Mouse (Mus musculus): ENCODE measurements around the gene Apba3. TPM values are rescaled to one million over a fixed set of nuclear protein-coding genes. Genes with fewer than 3 reads are reported as not detected.

Gene Apba3
- polyA plus RNA-seq, 1 experiment from 2014 or later = 71.4 TPM

- no peak for DNase-seq (ENCODE audit: low read depth, low spot score)
- no peak for ATAC-seq
- ChIA-PET POLR2A (no interaction called here), CTCF (interaction anchor here (0.9 to 2.6 kb wide), 5 partner anchors 14 to 78 kb away, joined by 3 to 12 read pairs (median 5); partner anchors contain the start of gene Pip5k1c)
- no peaks in the 10 kb centered on the region for H3K27me3 ChIP-seq
- in situ Hi-C loops (cut with MboI; ENCODE audit: low pct_unique_long_range_greater_than_20kb) = no loop called here
- TF ChIP-seq CTCF (IDR thresholded peaks at IDR 0.05) = no peak
Measured at GRCm38 (mm10) chr10:81318589-81319329, 52.0 kb downstream of the Apba3 start.

DNA sequence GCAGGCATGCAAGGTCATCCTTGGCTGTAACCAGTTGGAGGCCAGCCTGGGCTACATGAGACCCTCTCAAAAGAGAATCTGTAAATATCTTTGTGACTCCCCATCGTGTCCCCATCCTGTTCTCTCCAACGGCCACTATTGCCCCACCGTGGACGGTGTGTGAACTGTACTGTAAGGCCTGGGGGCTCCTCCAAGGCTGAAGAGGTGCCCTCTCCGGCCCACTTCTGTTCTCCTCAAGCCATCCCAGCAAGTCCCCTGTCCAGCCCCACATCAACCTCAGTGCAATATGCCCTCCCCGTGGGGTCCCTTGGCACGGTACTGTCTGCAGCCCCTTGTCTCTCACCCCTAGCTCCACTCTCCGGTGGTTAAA is 52.6 kb downstream of the Apba3 start:
- POLR2A ChIA-PET = interaction anchor here (1.9 kb wide), 1 partner anchor 26 kb away, joined by 8 read pairs; the partner anchor contains the start of gene Pip5k1c
- no peak for TF ChIP-seq CTCF (IDR thresholded peaks at IDR 0.05)
- H3K27me3 ChIP-seq = no peaks in the 10 kb centered on the region
- ATAC-seq = no peak
- in situ Hi-C loops (cut with MboI; ENCODE audit: low pct_unique_long_range_greater_than_20kb) = no loop called here
- CTCF ChIA-PET = interaction anchor here (0.9 to 2.6 kb wide), 3 partner anchors 26 to 79 kb away, joined by 3 to 12 read pairs (median 3); partner anchors contain the start of genes Pip5k1c and Tjp3
- DNase-seq (ENCODE audit: low read depth, low spot score) = no peak

DNA sequence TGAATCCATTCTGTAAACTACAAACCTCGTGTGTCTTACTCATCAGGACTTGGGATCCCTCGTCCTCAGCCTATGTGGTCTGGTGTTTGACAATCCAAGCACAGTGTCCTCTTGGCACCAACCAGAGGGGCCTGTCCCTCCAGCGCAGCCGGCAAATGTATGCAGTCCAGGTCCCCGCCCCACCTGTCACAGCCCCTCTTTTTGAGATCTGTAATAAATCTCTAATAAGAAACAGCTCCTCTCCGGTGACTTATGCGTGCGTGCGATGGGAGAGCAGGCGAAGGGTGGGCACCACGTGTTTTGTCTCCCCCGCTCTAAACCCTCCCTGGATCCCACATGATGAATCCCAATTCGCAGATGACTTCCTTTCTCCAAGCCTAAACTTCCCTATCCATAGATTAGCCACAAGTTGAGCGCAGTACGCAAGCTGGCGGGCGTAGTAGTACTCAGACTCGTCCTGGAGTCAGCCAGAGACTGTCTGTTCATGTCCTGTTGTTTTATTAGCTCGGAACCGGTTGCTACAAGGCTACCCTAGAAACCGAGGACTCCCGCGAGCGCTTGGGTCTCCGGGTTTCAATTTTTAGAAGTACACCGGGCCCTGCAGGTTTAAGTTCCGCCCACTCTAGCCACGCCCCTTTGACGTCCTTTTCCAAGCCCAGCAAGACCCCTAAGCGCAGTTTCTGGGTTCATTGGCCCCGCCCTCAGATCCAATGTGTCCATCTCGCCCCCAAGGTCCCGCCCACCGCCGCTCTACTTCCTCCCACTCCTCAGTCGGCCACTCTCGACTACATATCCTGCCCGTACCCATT is 53.2 kb downstream of the Apba3 start:
- TF ChIP-seq CTCF (IDR thresholded peaks at IDR 0.05) = no peak
- no peaks in the 10 kb centered on the region for H3K27me3 ChIP-seq
- CTCF ChIA-PET = interaction anchor here (0.9 to 2.6 kb wide), 6 partner anchors 15 to 96 kb away, joined by 3 to 12 read pairs (median 4); partner anchors contain the start of genes Pip5k1c and Tjp3
- DNase-seq (ENCODE audit: low read depth, low spot score) (no peak), ATAC-seq (no peak)
- in situ Hi-C loops (cut with MboI; ENCODE audit: low pct_unique_long_range_greater_than_20kb) = no loop called here
- POLR2A ChIA-PET = interaction anchor here (1.9 kb wide), 1 partner anchor 27 kb away, joined by 8 read pairs; the partner anchor contains the start of gene Pip5k1c

DNA sequence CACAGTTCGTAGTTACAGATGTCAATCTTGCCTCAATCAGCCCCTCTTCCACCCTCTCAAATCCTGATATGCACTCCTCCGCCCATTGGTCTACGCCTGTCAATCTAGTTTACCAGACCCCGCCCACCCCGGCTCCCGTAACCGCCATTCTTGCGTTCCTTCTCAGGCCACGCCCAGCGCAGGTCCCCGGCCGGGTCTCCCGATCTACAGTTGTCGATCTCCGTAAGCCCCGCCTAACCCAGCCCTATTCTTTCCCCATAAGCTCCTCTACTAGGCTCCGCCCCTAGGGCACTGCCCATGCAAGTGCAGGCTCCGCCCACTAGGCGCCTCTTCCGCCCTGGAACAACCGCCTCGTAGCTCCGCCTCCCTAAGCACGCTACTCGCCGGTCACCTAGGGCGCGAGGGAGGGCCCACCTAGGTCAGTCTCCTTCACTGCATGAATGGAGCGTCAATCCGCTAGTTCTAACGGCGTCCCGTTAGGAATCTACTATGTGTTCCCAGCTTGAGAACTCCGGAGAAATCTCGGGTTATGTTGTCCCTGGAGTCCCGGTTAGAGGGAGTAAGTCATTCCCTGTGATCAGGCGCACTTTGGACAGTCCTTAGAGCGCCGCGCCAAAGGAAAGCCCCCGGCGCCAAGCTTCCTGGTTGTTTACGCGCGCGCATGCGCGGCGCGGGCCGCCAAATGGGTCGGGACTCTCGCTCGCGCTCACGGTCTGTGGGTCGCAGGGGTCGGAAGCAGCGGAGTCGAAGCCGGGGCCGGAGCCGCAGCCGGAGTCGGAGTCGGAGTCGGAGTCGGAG is 54.0 kb downstream of the Apba3 start, which contains the start of gene Cactin:
Cactin (plus strand) TSS at position 554 of the 798 bp plus-strand sequence.
- H3K27me3 ChIP-seq = no peaks in the 10 kb centered on the region
- peak; percentile 86 for ATAC-seq
- POLR2A ChIA-PET = interaction anchor here (0.7 to 1.9 kb wide), 3 partner anchors 9 to 28 kb away, joined by 3 to 8 read pairs (median 3); partner anchors contain the start of gene Pip5k1c
- in situ Hi-C loops (cut with MboI; ENCODE audit: low pct_unique_long_range_greater_than_20kb) = no loop called here
- TF ChIP-seq CTCF (IDR thresholded peaks at IDR 0.05) = no peak
- CTCF ChIA-PET = interaction anchor here (1.1 to 2.6 kb wide), 5 partner anchors 16 to 97 kb away, joined by 3 to 12 read pairs (median 5); partner anchors contain the start of genes Pip5k1c and Tjp3
- peak; percentile 96 for DNase-seq (ENCODE audit: low read depth, low spot score)

DNA sequence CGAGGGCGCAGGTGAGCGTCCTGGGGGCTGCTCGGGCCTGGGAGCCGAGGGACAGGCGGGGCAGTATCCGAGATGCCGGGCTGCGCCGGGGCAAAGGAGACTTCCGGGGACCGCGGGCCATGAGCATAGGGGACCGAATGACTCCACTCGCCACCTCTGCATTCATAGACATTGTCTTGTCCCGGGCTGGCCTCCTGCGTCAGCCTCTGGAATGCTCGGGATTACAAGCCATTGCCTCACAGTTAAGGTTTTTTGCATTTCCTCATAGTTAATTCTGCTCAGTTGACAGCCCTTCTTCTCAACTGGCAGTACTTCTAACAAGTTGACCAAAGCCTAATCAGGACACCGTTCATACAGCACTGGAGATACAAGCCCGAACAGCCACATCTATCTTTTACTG is 54.7 kb downstream of the Apba3 start:
- ChIA-PET POLR2A (interaction anchor here (1.1 to 1.9 kb wide), 2 partner anchors 9 to 29 kb away, joined by 3 to 8 read pairs; partner anchors contain the start of gene Pip5k1c), CTCF (interaction anchor here (1.3 to 2.6 kb wide), 2 partner anchors 17 to 28 kb away, joined by 5 to 12 read pairs; partner anchors contain the start of gene Pip5k1c)
- no peak for ATAC-seq

DNA sequence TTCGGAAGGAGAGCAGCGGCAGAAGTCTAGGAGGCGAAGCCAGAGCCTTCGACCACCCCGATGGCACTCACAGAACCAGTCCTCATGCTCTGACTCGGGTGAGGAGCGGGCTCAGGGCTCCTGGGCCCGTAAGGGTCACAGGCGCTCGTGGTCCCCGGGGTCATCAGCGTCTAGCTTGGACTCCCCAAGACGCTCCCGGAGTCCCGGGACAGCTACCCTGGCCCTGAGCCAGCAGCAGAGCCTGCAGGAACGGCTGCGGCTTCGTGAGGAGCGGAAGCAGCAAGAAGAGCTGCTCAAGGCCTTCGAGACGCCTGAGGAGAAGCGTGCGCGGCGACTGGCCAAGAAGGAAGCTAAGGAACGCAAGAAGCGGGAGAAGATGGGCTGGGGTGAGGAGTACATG is 55.7 kb downstream of the Apba3 start:
- no peak for ATAC-seq
- no peaks in the 10 kb centered on the region for H3K27me3 ChIP-seq
- CTCF ChIA-PET = interaction anchor here (0.9 to 1.1 kb wide), 2 partner anchors 28 to 30 kb away, joined by 4 read pairs; partner anchors contain the start of genes Hmg20b and Pip5k1c

More for the DNA sequence above, 54.7 kb downstream of the Apba3 start:
- in situ Hi-C loops (cut with MboI; ENCODE audit: low pct_unique_long_range_greater_than_20kb) = no loop called here
- TF ChIP-seq CTCF (IDR thresholded peaks at IDR 0.05) = no peak
- no peak for DNase-seq (ENCODE audit: low read depth, low spot score)
- no peaks in the 10 kb centered on the region for H3K27me3 ChIP-seq

More for the DNA sequence above, 55.7 kb downstream of the Apba3 start:
- POLR2A ChIA-PET = no interaction called here
- no peak for TF ChIP-seq CTCF (IDR thresholded peaks at IDR 0.05)
- in situ Hi-C loops (cut with MboI; ENCODE audit: low pct_unique_long_range_greater_than_20kb) = no loop called here
- no peak for DNase-seq (ENCODE audit: low read depth, low spot score)

Other genes with a start within 250 kb of the Apba3 start
- 0.33 TPM for gene Diras1, start 241.3 kb upstream of the Apba3 start, polyA plus RNA-seq (2021)
- gene Slc39a3, start 229.5 kb upstream of the Apba3 start, polyA plus RNA-seq (2021) = 14.3 TPM
- gene Sgta, start 206.8 kb upstream of the Apba3 start, polyA plus RNA-seq (2021) = 129 TPM
- gene Thop1, start 196.9 kb upstream of the Apba3 start, polyA plus RNA-seq (2021) = 43.3 TPM
- 0.08 TPM for gene Creb3l3, start 168.1 kb upstream of the Apba3 start, polyA plus RNA-seq (2021)
- gene Map2k2, start 161.0 kb upstream of the Apba3 start, polyA plus RNA-seq (2021) = 150 TPM
- 40.6 TPM for gene Zbtb7a, start 131.7 kb upstream of the Apba3 start, polyA plus RNA-seq (2021)
- gene Pias4, start 99.0 kb upstream of the Apba3 start, polyA plus RNA-seq (2021) = 33.9 TPM
- gene Eef2, start 90.3 kb upstream of the Apba3 start, polyA plus RNA-seq (2021) = 1,798 TPM
- gene Dapk3, start 84.0 kb upstream of the Apba3 start, polyA plus RNA-seq (2021) = 82.0 TPM
- 0.50 TPM for gene 4930442H23Rik, start 83.1 kb upstream of the Apba3 start, polyA plus RNA-seq (2021)
- 0.14 TPM for gene Nmrk2, start 64.9 kb upstream of the Apba3 start, polyA plus RNA-seq (2021)
- 0.04 TPM for gene Atcay, start 36.1 kb upstream of the Apba3 start, polyA plus RNA-seq (2021)
- gene Zfr2, start 33.8 kb upstream of the Apba3 start, polyA plus RNA-seq (2021) = 11.7 TPM
- gene Matk, start 14.0 kb upstream of the Apba3 start, polyA plus RNA-seq (2021) = 1.5 TPM
- 98.3 TPM for gene Mrpl54, start within 50 bp of the Apba3 start, polyA plus RNA-seq (2021)
- 6.5 TPM for gene Tjp3, start 24.6 kb downstream of the Apba3 start, polyA plus RNA-seq (2021)
- 51.5 TPM for gene Pip5k1c, start 26.0 kb downstream of the Apba3 start, polyA plus RNA-seq (2021)
- gene Cactin, start 54.1 kb downstream of the Apba3 start, polyA plus RNA-seq (2021) = 34.5 TPM
- gene Tbxa2r, start 61.8 kb downstream of the Apba3 start, polyA plus RNA-seq (2021) = not detected
- gene Gipc3, start 76.3 kb downstream of the Apba3 start, polyA plus RNA-seq (2021) = 0.46 TPM
- 118 TPM for gene Hmg20b, start 83.5 kb downstream of the Apba3 start, polyA plus RNA-seq (2021)
- 23.9 TPM for gene Mfsd12, start 90.5 kb downstream of the Apba3 start, polyA plus RNA-seq (2021)
- gene 4930404N11Rik, start 98.9 kb downstream of the Apba3 start, polyA plus RNA-seq (2021) = 2.7 TPM
- gene Fzr1, start 111.6 kb downstream of the Apba3 start, polyA plus RNA-seq (2021) = 62.1 TPM
- gene Dohh, start 117.5 kb downstream of the Apba3 start, polyA plus RNA-seq (2021) = 83.4 TPM
- 2.4 TPM for gene Gm48551, start 117.5 kb downstream of the Apba3 start, polyA plus RNA-seq (2021)
- 0.76 TPM for gene Gm48552, start 122.0 kb downstream of the Apba3 start, polyA plus RNA-seq (2021)
- 0.18 TPM for gene Smim24, start 126.1 kb downstream of the Apba3 start, polyA plus RNA-seq (2021)
- 41.8 TPM for gene Nfic, start 188.7 kb downstream of the Apba3 start, polyA plus RNA-seq (2021)
- 0.99 TPM for gene Celf5, start 215.7 kb downstream of the Apba3 start, polyA plus RNA-seq (2021)
- 104 TPM for gene Ncln, start 229.4 kb downstream of the Apba3 start, polyA plus RNA-seq (2021)
- 0.03 TPM for gene S1pr4, start 233.2 kb downstream of the Apba3 start, polyA plus RNA-seq (2021)

Data from Patski (cell line).